In the genomic region with DNA sequence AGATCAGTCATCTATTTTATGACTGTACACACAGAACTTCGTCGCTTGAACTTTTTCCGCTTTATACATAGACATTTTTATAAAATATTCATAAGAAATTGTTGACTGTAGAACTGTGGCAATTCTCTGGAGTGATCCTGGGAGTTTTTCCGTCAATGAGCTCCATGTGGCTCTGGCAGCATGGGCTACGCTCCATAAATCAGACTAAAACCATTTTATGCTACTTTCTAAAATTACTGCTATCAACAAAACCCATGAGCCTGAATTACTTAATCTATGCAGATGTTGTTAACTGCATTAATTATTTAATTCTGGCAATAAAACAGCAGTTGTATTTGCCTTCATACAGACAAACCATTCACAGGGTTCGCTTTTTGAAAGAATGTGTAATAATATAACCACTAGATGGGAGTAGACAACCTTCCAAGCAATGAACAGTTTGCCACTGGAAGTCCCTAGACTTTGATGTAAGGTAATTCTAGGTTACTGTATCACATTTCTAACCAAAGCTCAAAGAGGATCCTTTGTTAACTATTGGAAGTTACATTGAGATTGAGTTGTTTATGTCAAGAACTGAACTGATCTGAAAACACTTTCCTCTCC, we compare ENCODE assay signal across 9 mouse cellular contexts.
DNase-seq lines count a peak whose midpoint lies in the region; ATAC-seq lines count a peak whose summit lies in the region.
"Had no signal": no experiment of that assay in that cellular context is flagged by ENCODE, and none has a peak within 500 bp of the region (broad histone marks: within the 10 kb centered on the region; RNA-seq: fewer than 3 reads in every experiment).

No protein-coding gene starts in this region.

- H3K9ac ChIP-seq in forebrain, embryonic 12.5 days = no peak overlapping the region
- no peak overlapping the region for H3K9ac ChIP-seq in neural tube, embryonic 12.5 days
- H3K9ac ChIP-seq: liver, embryonic 13.5 days had no signal

- H3K27me3 ChIP-seq in forebrain, embryonic 12.5 days = no peaks in the 10 kb centered on the region
- no peaks in the 10 kb centered on the region for H3K27me3 ChIP-seq in neural tube, embryonic 12.5 days (replicated peaks)
- H3K27me3 ChIP-seq: liver, embryonic 13.5 days had no signal

- 69% methylated on average over 6 of the region's 6 CpGs for WGBS in forebrain, embryonic 12.5 days
- WGBS in neural tube, embryonic 12.5 days = 50% methylated on average over 6 of the region's 6 CpGs

- no peak overlapping the region for H3K4me2 ChIP-seq in forebrain, embryonic 12.5 days
- H3K4me2 ChIP-seq in neural tube, embryonic 12.5 days (replicated peaks) = no peak overlapping the region
- H3K4me2 ChIP-seq: liver, embryonic 13.5 days had no signal

- H3K27ac ChIP-seq in forebrain, embryonic 12.5 days = no peak overlapping the region
- no peak overlapping the region for H3K27ac ChIP-seq in neural tube, embryonic 12.5 days
- H3K27ac ChIP-seq: liver, embryonic 13.5 days had no signal

- no peaks in the 10 kb centered on the region for H3K9me3 ChIP-seq in forebrain, embryonic 12.5 days
- H3K9me3 ChIP-seq in neural tube, embryonic 12.5 days = no peaks in the 10 kb centered on the region
- H3K9me3 ChIP-seq: liver, embryonic 13.5 days had no signal

- peak; percentile 4 to 77 for DNase-seq in layer of hippocampus, postnatal 14 days (ENCODE audit: low spot score in 2 of 2)
- no peak for DNase-seq in layer of hippocampus, postnatal 25 days (ENCODE audit: extremely low spot score in 1 of 2, low spot score in 1 of 2)
- DNase-seq in Muller cell, postnatal 12 days (ENCODE audit: inconsistent ontology term) = peak; percentile 27
- DNase-seq in thymus, postnatal 14 days = no peak
- DNase-seq in lung, postnatal 25 days (ENCODE audit: low spot score) = no peak
- DNase-seq: liver, embryonic 13.5 days had no signal

- H3K4me3 ChIP-seq in forebrain, embryonic 12.5 days (replicated peaks) = no peak overlapping the region
- H3K4me3 ChIP-seq in neural tube, embryonic 12.5 days = no peak overlapping the region
- H3K4me3 ChIP-seq: liver, embryonic 13.5 days had no signal

- H3K4me1 ChIP-seq in forebrain, embryonic 12.5 days = peaks cover 10% of the 10 kb centered on the region
- no peaks in the 10 kb centered on the region for H3K4me1 ChIP-seq in neural tube, embryonic 12.5 days
- H3K4me1 ChIP-seq: liver, embryonic 13.5 days had no signal

- no peaks in the 10 kb centered on the region for H3K36me3 ChIP-seq in forebrain, embryonic 12.5 days (replicated peaks)
- H3K36me3 ChIP-seq in neural tube, embryonic 12.5 days = no peaks in the 10 kb centered on the region
- H3K36me3 ChIP-seq: liver, embryonic 13.5 days had no signal

- peak; percentile 55 for ATAC-seq in forebrain, embryonic 12.5 days (ENCODE audit: low FRiP score)
- ATAC-seq in neural tube, embryonic 12.5 days (ENCODE audit: low FRiP score, low read depth) = peak; percentile 76
- no peak for ATAC-seq in megakaryocyte, adult 5-6 weeks (ENCODE audit: poor library complexity, severe bottlenecking)

Comparison
In these comparisons a context has a peak if more than half of its experiments do, and no peak if none do; other contexts are left out.
1. DNase-seq: peak in layer of hippocampus, postnatal 14 days (2 of 2) and Muller cell, postnatal 12 days (single experiment); none in layer of hippocampus, postnatal 25 days (0 of 2), thymus, postnatal 14 days (single experiment) and lung, postnatal 25 days (single experiment).